Mouse (Mus musculus) neural tube, embryonic 13.5 days (tissue): ENCODE measurements at regions not wholly inside any gene's neighbourhood (a gene's known extent, or its start where the extent isn't known, plus 50 kb on each side); places are given as distances from the start of the nearest gene placed in this dataset.
A peak's percentile ranks its signal among the peaks of the same experiment; 100 is the strongest.
"Not testable (repeated sequence)": the region's sequence is repeated elsewhere in the genome, so short reads cannot be mapped to it uniquely, and the experiment has no call there.

Experiments used
- ATAC-seq: fragments of 200-750 bp; cut with Nextera tagmentation; 2 replicates; pipeline ENCODE4 v1.8.0; 2017; ENCODE audit warnings: low read depth, mild to moderate bottlenecking, moderate TSS enrichment, moderate library complexity
- H3K27ac ChIP-seq: fragments of 300-500 bp; sonication (generic); replicated peaks from 2 replicates; pipeline ENCODE4 v1.5.1; 2015; ENCODE audit warnings: moderate library complexity, mild to moderate bottlenecking, inconsistent platforms
- H3K27me3 ChIP-seq: fragments of 300-500 bp; sonication (generic); 2 replicates; pipeline ENCODE4 v1.6.1; 2015; ENCODE audit warnings: mild to moderate bottlenecking, inconsistent platforms
- H3K36me3 ChIP-seq: fragments of 300-500 bp; sonication (generic); 2 replicates; pipeline ENCODE4 v1.6.1; 2015; ENCODE audit warnings: mild to moderate bottlenecking, inconsistent platforms
- H3K4me1 ChIP-seq: fragments of 300-500 bp; sonication (generic); replicated peaks from 2 replicates; pipeline ENCODE4 v1.6.1; 2015; ENCODE audit warnings: inconsistent platforms
- H3K4me2 ChIP-seq: fragments of 300-500 bp; sonication (generic); 2 replicates; pipeline ENCODE4 v1.6.1; 2015; ENCODE audit warnings: inconsistent platforms, mild to moderate bottlenecking, moderate library complexity
- H3K4me3 ChIP-seq: fragments of 300-500 bp; sonication (generic); 2 replicates; pipeline ENCODE4 v1.5.1; 2015; ENCODE audit warnings: mild to moderate bottlenecking, inconsistent platforms
- H3K9ac ChIP-seq: fragments of 300-500 bp; sonication (generic); 2 replicates; pipeline ENCODE4 v1.6.1; 2015; ENCODE audit warnings: moderate library complexity, mild to moderate bottlenecking, inconsistent platforms
- H3K9me3 ChIP-seq: fragments of 300-500 bp; sonication (generic); 2 replicates; pipeline ENCODE4 v1.6.1; 2016; ENCODE audit warnings: inconsistent platforms
- WGBS: fragments of 180-500 bp; shearing (Covaris S2); methylation state at CpG from one replicate; pipeline ENCODE4 v1.1.7; 2015; 5-methylcytosine and 5-hydroxymethylcytosine counted together

- 36% methylated on average over 6 of the region's 6 CpGs for WGBS
- not testable (repeated sequence) for H3K4me2 ChIP-seq, H3K4me3 ChIP-seq, H3K27ac ChIP-seq, H3K27me3 ChIP-seq, ATAC-seq, H3K36me3 ChIP-seq, H3K4me1 ChIP-seq, H3K9ac ChIP-seq
- peaks cover 32% of the 10 kb centered on the region for H3K9me3 ChIP-seq
These were observed 2447.9 kb upstream of the Gm8797 start for GRCm38 (mm10) chr3:3302657-3303056.

GRCm38 (mm10) chr3:3308461-3308860 lies 2442.1 kb upstream of the Gm8797 start:
- H3K9me3 ChIP-seq = peaks cover 9% of the 10 kb centered on the region
- H3K27ac ChIP-seq = no peak overlapping the region
- no peak overlapping the region for H3K4me3 ChIP-seq
- H3K4me1 ChIP-seq = no peaks in the 10 kb centered on the region
- H3K9ac ChIP-seq = no peak overlapping the region
- peak overlapping the region; percentile 21 for H3K4me2 ChIP-seq
- no peaks in the 10 kb centered on the region for H3K27me3 ChIP-seq
- no peaks in the 10 kb centered on the region for H3K36me3 ChIP-seq
- WGBS = 65% methylated on average over 14 of the region's 14 CpGs
- no peak for ATAC-seq

GRCm38 (mm10) chr3:3308996-3309395 lies 2441.6 kb upstream of the Gm8797 start:
- no peak for ATAC-seq
- no peak overlapping the region for H3K9ac ChIP-seq
- peaks cover 9% of the 10 kb centered on the region for H3K9me3 ChIP-seq
- H3K27ac ChIP-seq = no peak overlapping the region
- H3K4me3 ChIP-seq = no peak overlapping the region
- H3K27me3 ChIP-seq = no peaks in the 10 kb centered on the region
- H3K4me2 ChIP-seq = peak overlapping the region; percentile 21; the same call in 1 of the 2 replicates
- 61% methylated on average over 18 of the region's 18 CpGs for WGBS
- no peaks in the 10 kb centered on the region for H3K4me1 ChIP-seq
- H3K36me3 ChIP-seq = no peaks in the 10 kb centered on the region

- Histone ChIP-seq H3K4me3 (no peak overlapping the region), H3K36me3 (no peaks in the 10 kb centered on the region), H3K27me3 (no peaks in the 10 kb centered on the region), H3K27ac (no peak overlapping the region), H3K4me1 (no peaks in the 10 kb centered on the region), H3K9ac (no peak overlapping the region), H3K9me3 (peaks cover 9% of the 10 kb centered on the region), H3K4me2 (no peak overlapping the region)
- WGBS = 28% methylated on average over 1 of the region's 1 CpGs
- ATAC-seq = no peak
These were observed 2439.8 kb upstream of the Gm8797 start for GRCm38 (mm10) chr3:3310811-3311210.

GRCm38 (mm10) chr3:3349634-3350033 lies 2401.0 kb upstream of the Gm8797 start:
- Histone ChIP-seq H3K27ac (no peak overlapping the region), H3K4me2 (no peak overlapping the region), H3K4me3 (no peak overlapping the region), H3K9me3 (peaks cover 9% of the 10 kb centered on the region), H3K36me3 (no peaks in the 10 kb centered on the region), H3K4me1 (no peaks in the 10 kb centered on the region), H3K27me3 (no peaks in the 10 kb centered on the region), H3K9ac (no peak overlapping the region)
- WGBS = 48% methylated on average over 5 of the region's 5 CpGs
- no peak for ATAC-seq

GRCm38 (mm10) chr3:3370859-3371258 lies 2379.7 kb upstream of the Gm8797 start:
- H3K4me2 ChIP-seq, H3K27ac ChIP-seq, H3K9me3 ChIP-seq, H3K36me3 ChIP-seq, H3K4me1 ChIP-seq, ATAC-seq, H3K9ac ChIP-seq, H3K27me3 ChIP-seq, H3K4me3 ChIP-seq: not testable (repeated sequence)

- 27% methylated on average over 3 of the region's 3 CpGs for WGBS
- H3K9ac ChIP-seq = no peak overlapping the region
- no peaks in the 10 kb centered on the region for H3K9me3 ChIP-seq
- ATAC-seq = no peak
- no peak overlapping the region for H3K4me3 ChIP-seq
- no peaks in the 10 kb centered on the region for H3K4me1 ChIP-seq
- no peaks in the 10 kb centered on the region for H3K36me3 ChIP-seq
- H3K4me2 ChIP-seq = no peak overlapping the region
- no peaks in the 10 kb centered on the region for H3K27me3 ChIP-seq
- H3K27ac ChIP-seq = no peak overlapping the region
These were observed 2362.4 kb upstream of the Gm8797 start for GRCm38 (mm10) chr3:3388056-3388770.
